In genomic region chr3:79930141-79930744, GRCm38 (mm10) we compare ENCODE assay signal across 11 mouse cellular contexts. TPM values are rescaled to one million over a fixed set of nuclear protein-coding genes. Genes with fewer than 3 reads are reported as not detected.
DNase-seq lines count a peak whose midpoint lies in the region; ATAC-seq lines count a peak whose summit lies in the region.
"Had no signal": no experiment of that assay in that cellular context is flagged by ENCODE, and none has a peak within 500 bp of the region (broad histone marks: within the 10 kb centered on the region; RNA-seq: fewer than 3 reads in every experiment).

No protein-coding gene starts in this region.

- intact Hi-C loops in heart, postnatal 36 days (cut with DNase I) = no loop called here

- H3K27ac ChIP-seq in heart, embryonic 13.5 days (replicated peaks) = peak overlapping the region; percentile 51
- H3K27ac ChIP-seq in forebrain, embryonic 14.5 days (ENCODE audit: low read depth, low read length) = no peak overlapping the region
- 0 out of 2 replicates have a peak overlapping the region, but pooled peaks have one; percentile 18 for H3K27ac ChIP-seq in neural tube, embryonic 13.5 days (replicated peaks)
- H3K27ac ChIP-seq: embryonic facial prominence, embryonic 13.5 days; kidney, postnatal 0 days had no signal

- ATAC-seq in heart, embryonic 13.5 days (ENCODE audit: extremely low read depth, insufficient number of reproducible peaks, low FRiP score, low TSS enrichment) = no peak
- ATAC-seq in forebrain, embryonic 14.5 days = peak; percentile 62
- peak; percentile 73; the same call in 1 of the 2 replicates for ATAC-seq in neural tube, embryonic 13.5 days (ENCODE audit: low read depth)

- DNase-seq in heart, postnatal 36 days = no peak
- peak; percentile 17 for DNase-seq in forebrain, embryonic 14.5 days (ENCODE audit: low spot score)
- peak; percentile 17 for DNase-seq in layer of hippocampus, adult 9-10 months (ENCODE audit: low spot score)
- DNase-seq in cerebellum, adult 11-12 months = no peak
- no peak for DNase-seq in thymus, postnatal 0 days (ENCODE audit: low spot score)
- no peak for DNase-seq in lung, postnatal 4 days
- DNase-seq: lung, postnatal 10 days had no signal

- H3K4me1 ChIP-seq in heart, embryonic 13.5 days = peaks cover 64% of the 10 kb centered on the region
- no peaks in the 10 kb centered on the region for H3K4me1 ChIP-seq in forebrain, embryonic 14.5 days (ENCODE audit: control insufficient read depth, insufficient read depth, low read length)
- peaks cover 11% of the 10 kb centered on the region; the same call in 1 of the 2 replicates for H3K4me1 ChIP-seq in neural tube, embryonic 13.5 days (replicated peaks)

- no peak overlapping the region for H3K4me3 ChIP-seq in heart, embryonic 13.5 days
- H3K4me3 ChIP-seq in forebrain, embryonic 14.5 days (ENCODE audit: low read depth, low read length) = no peak overlapping the region
- H3K4me3 ChIP-seq in neural tube, embryonic 13.5 days = no peak overlapping the region
- H3K4me3 ChIP-seq: embryonic facial prominence, embryonic 13.5 days had no signal

- no peaks in the 10 kb centered on the region for H3K27me3 ChIP-seq in heart, embryonic 13.5 days (replicated peaks)
- H3K27me3 ChIP-seq in forebrain, embryonic 14.5 days (replicated peaks; ENCODE audit: control insufficient read depth, insufficient read depth, low read length) = no peaks in the 10 kb centered on the region
- H3K27me3 ChIP-seq in neural tube, embryonic 13.5 days = no peaks in the 10 kb centered on the region
- H3K27me3 ChIP-seq: embryonic facial prominence, embryonic 13.5 days had no signal

- H3K36me3 ChIP-seq in heart, embryonic 13.5 days = peaks cover under 1% of the 10 kb centered on the region; the same call in 1 of the 2 replicates
- H3K36me3 ChIP-seq in forebrain, embryonic 14.5 days (ENCODE audit: control insufficient read depth, insufficient read depth, low read length) = no peaks in the 10 kb centered on the region
- no peaks in the 10 kb centered on the region for H3K36me3 ChIP-seq in neural tube, embryonic 13.5 days
- H3K36me3 ChIP-seq: embryonic facial prominence, embryonic 13.5 days had no signal

- 0 out of 2 replicates have a peak overlapping the region, but pooled peaks have one; percentile 8 for H3K9ac ChIP-seq in heart, embryonic 13.5 days
- no peak overlapping the region for H3K9ac ChIP-seq in forebrain, embryonic 14.5 days (ENCODE audit: low read length)
- no peak overlapping the region for H3K9ac ChIP-seq in neural tube, embryonic 13.5 days
- H3K9ac ChIP-seq: embryonic facial prominence, embryonic 13.5 days had no signal

- no peaks in the 10 kb centered on the region for H3K9me3 ChIP-seq in heart, embryonic 13.5 days
- H3K9me3 ChIP-seq in forebrain, embryonic 14.5 days (replicated peaks; ENCODE audit: control insufficient read depth, low read length) = no peaks in the 10 kb centered on the region
- H3K9me3 ChIP-seq in neural tube, embryonic 13.5 days = no peaks in the 10 kb centered on the region
- H3K9me3 ChIP-seq: embryonic facial prominence, embryonic 13.5 days had no signal

- no peak overlapping the region for H3K4me2 ChIP-seq in heart, embryonic 13.5 days
- H3K4me2 ChIP-seq in forebrain, embryonic 14.5 days (ENCODE audit: low read length) = no peak overlapping the region
- peak overlapping the region; percentile 30 for H3K4me2 ChIP-seq in neural tube, embryonic 13.5 days
- H3K4me2 ChIP-seq: embryonic facial prominence, embryonic 13.5 days had no signal

- 48% methylated on average over 6 of the region's 7 CpGs for WGBS in heart, embryonic 13.5 days
- 36% methylated on average over 7 of the region's 7 CpGs for WGBS in forebrain, embryonic 14.5 days
- 25% methylated on average over 6 of the region's 7 CpGs for WGBS in neural tube, embryonic 13.5 days

RNA-seq across cellular contexts. Expression of gene Fam198b, which starts 45.9 kb away (rescaled TPM):
- polyA plus RNA-seq in heart, embryonic 13.5 days (2015; fragmentation: Nextera tagmentation; extraction: Ambion mirVana) = 43.8 and 54.8 TPM in 2 replicates
- total RNA-seq in heart, postnatal 36 days (2021) = 10 to 100 TPM; 18.5 to 19.7 TPM
- 1.2 and 1.3 TPM in 2 replicates for polyA plus RNA-seq in forebrain, embryonic 14.5 days (2014; fragmentation: Nextera tagmentation; extraction: Ambion mirVana)
- polyA plus RNA-seq in neural tube, embryonic 13.5 days (2015; fragmentation: Nextera tagmentation; extraction: Ambion mirVana) = 7.2 and 7.8 TPM in 2 replicates
- polyA plus RNA-seq in thymus, postnatal 0 days (2015; fragmentation: Nextera tagmentation; extraction: Ambion mirVana) = 2.4 and 3.2 TPM in 2 replicates

Comparison
In these comparisons a context has a peak if more than half of its experiments do, and no peak if none do; other contexts are left out.
1. DNase-seq: peak in forebrain, embryonic 14.5 days (single experiment) and layer of hippocampus, adult 9-10 months (single experiment); none in heart, postnatal 36 days (0 of 2), cerebellum, adult 11-12 months (single experiment), thymus, postnatal 0 days (single experiment) and lung, postnatal 4 days (0 of 2).